Mouse (Mus musculus): ENCODE data around the gene Osbpl10.

GRCm38 (mm10) chr9:115135352-115135751 lies 157.0 kb downstream of the Osbpl10 start:
- TF ChIP-seq TAL1 (IDR thresholded peaks at IDR 0.05; ENCODE audit: low read length) (no peak), GATA1 (IDR thresholded peaks at IDR 0.05; ENCODE audit: low read length) (no peak)

Measured in erythroblast, embryonic 14.5 days (primary cell).